Mouse (Mus musculus): ENCODE data around the gene St3gal5.

St3gal5 gene

GRCm38 (mm10) chr6:72096217-72096616, 1.2 kb upstream of the St3gal5 start:
- in situ Hi-C loops (cut with MboI; ENCODE audit: unreplicated experiment in 2 of 2), result loop anchor here in 1 of 2 experiments (25.0 kb wide), 1 partner anchor 159 kb away; no protein-coding TSS in a partner anchor

GRCm38 (mm10) chr6:72096669-72097068, 723 bp upstream of the St3gal5 start:
- in situ Hi-C loops (cut with MboI; ENCODE audit: unreplicated experiment in 2 of 2), result loop anchor here in 1 of 2 experiments (25.0 kb wide), 1 partner anchor 159 kb away; no protein-coding TSS in a partner anchor

GRCm38 (mm10) chr6:72098021-72098655, 746 bp downstream of the St3gal5 start:
- in situ Hi-C loops (cut with MboI; ENCODE audit: unreplicated experiment in 2 of 2), result loop anchor here in 1 of 2 experiments (25.0 kb wide), 1 partner anchor 161 kb away; no protein-coding TSS in a partner anchor

GRCm38 (mm10) chr6:72098691-72099090, 1.3 kb downstream of the St3gal5 start:
- in situ Hi-C loops (cut with MboI; ENCODE audit: unreplicated experiment in 2 of 2), result loop anchor here in 1 of 2 experiments (25.0 kb wide), 1 partner anchor 161 kb away; no protein-coding TSS in a partner anchor

GRCm38 (mm10) chr6:72099281-72099680, 1.9 kb downstream of the St3gal5 start:
- in situ Hi-C loops (cut with MboI; ENCODE audit: unreplicated experiment in 2 of 2), result loop anchor here in 1 of 2 experiments (25.0 kb wide), 1 partner anchor 162 kb away; no protein-coding TSS in a partner anchor

DNA sequence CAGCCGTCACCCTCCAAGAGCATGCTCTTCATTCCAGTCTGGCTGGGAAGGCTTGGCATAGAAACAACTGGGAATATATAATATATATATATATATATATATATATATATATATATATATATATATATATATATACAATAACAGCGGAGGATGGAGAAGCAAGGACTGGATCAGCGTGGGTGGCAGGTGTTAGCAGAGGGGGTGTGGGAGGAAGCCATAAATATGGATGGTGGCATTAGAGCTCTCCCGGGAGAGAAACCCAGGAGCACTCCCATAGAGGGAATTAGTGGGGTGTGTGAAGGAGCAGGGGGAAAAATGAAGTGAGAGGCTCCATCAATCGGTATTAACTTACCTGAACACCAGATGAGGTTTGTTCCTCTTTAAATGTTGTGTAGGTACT, 2.8 kb downstream of the St3gal5 start:
- in situ Hi-C loops (cut with MboI; ENCODE audit: unreplicated experiment in 2 of 2), result no loop called here

DNA sequence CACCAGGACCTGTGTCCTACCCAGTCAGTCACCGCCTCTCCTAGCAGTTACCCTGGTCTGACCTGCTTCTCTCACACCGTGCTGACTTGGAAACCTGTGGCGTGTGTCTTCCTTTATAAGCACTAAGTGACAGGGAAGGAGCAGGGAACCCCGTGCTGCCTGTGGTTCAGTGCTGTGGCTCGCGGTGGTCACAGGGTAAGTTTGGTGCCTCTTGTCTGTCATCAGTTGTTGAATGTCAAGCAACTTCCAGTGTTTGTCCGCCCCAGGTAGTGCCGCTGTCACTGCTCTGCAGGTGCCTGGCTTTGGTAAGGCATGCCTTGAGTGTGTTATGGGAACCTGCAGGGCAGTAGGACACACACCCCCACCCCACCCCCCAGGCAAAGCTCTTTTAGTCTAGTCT, 3.5 kb downstream of the St3gal5 start:
- in situ Hi-C loops (cut with MboI; ENCODE audit: unreplicated experiment in 2 of 2), result no loop called here

- in situ Hi-C loops (cut with MboI; ENCODE audit: unreplicated experiment in 2 of 2), result no loop called here
Measured at GRCm38 (mm10) chr6:72101386-72101785, 4.0 kb downstream of the St3gal5 start.

GRCm38 (mm10) chr6:72102066-72102465, 4.7 kb downstream of the St3gal5 start:
- in situ Hi-C loops (cut with MboI; ENCODE audit: unreplicated experiment in 2 of 2), result no loop called here

DNA sequence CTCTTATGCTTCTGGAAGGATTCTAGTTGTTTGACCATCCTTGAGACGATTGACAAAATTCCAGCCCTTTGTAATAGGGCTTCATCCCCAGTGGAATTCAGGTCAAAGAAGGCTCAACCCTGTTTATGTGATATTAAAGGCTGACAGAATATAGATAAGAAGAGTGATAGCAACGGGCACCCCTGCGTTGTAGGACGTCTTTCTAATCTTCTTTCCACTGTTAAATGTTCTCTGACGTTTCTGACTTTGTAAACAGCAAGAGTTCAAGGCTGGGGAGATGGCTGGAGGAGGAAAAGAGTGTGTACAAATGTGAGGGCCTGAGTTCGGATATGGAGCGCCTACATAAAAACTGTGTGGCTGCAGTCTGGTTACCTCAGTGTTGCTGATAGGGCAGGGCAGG, 7.1 kb downstream of the St3gal5 start:
- in situ Hi-C loops (cut with MboI; ENCODE audit: unreplicated experiment in 2 of 2), result no loop called here

- in situ Hi-C loops (cut with MboI; ENCODE audit: unreplicated experiment in 2 of 2), result no loop called here
Measured at GRCm38 (mm10) chr6:72108941-72109892, 11.8 kb downstream of the St3gal5 start.

GRCm38 (mm10) chr6:72110577-72110976, 13.2 kb downstream of the St3gal5 start:
- in situ Hi-C loops (cut with MboI; ENCODE audit: unreplicated experiment in 2 of 2), result no loop called here

- in situ Hi-C loops (cut with MboI; ENCODE audit: unreplicated experiment in 2 of 2), result no loop called here
Measured at GRCm38 (mm10) chr6:72112575-72112974, 15.2 kb downstream of the St3gal5 start.

DNA sequence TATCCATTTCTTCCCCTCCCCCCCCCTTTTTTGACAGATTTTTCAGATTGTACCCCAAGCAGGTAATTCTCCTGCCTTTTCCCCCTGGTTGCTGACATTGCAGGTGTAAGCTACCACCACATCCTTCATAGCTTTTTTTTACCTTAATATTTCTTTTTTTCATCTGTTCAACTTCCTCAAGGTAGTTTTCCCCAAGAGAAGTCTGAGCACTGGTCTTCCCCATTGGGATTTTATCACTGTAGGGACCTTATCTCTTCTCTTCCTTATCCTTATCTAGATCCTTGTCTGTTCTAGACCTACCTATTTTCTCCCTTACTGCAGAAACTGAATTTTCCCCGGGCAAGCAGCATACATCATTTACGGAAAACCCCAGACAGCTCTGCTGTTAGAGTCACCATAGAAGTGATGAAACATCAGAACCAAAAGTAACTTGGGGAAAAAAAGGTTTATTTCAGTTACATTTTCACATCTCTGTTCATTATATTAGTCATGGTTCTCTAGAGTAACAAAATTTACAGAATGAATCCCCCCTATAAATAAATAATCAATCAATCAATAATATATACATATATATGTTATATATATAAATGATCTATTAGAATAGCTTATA, 15.8 kb downstream of the St3gal5 start:
- in situ Hi-C loops (cut with MboI; ENCODE audit: unreplicated experiment in 2 of 2), result no loop called here

DNA sequence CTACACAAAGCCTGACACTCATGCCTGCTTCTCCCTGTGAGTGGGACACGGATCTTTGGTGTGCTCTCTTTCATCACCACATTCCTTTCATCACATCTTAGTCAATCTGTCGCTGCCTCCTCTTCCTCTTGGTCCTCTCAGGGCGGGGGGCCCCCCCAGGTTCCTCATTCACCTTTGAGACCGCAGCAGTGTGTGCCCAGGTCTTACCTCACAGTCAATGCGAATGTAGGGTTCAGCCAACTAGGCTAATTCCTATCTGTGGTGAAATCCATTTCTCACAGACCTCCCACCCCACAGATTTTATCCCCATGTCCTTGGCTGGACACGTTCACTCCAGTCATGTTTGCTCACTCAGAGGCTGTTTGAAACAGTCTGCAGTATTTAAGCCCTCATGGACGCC, 17.5 kb downstream of the St3gal5 start:
- in situ Hi-C loops (cut with MboI; ENCODE audit: unreplicated experiment in 2 of 2), result no loop called here

DNA sequence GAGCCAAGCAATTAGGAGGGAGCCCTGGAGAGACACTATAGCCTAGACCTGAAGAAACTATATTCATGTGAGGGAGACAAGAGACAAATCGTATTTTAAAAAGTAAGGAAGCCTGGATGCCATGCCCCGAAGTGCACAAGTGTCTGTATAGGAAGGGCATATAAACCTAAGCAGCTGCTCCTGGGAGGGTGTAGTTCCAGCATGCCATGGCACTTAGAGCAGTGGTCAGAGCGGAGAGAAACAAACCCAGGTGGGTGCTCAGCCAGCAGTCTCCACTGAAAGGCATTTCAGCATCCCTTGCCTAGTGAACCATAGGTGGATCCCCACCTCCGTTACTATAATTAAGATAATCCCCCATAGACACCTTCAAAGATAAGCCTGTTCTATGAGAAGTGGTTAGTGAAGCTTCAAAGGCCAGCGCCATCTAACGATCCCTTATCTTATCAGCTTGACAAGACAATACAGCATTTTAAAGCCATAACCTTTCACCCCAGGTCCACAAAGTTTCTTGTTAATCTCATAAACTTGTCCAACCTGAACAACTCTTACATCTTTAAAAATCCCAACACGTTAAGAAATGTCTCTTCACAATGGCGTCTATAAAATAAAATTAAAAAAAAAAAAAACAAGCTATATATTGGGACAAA, 20.1 kb downstream of the St3gal5 start:
- in situ Hi-C loops (cut with MboI; ENCODE audit: unreplicated experiment in 2 of 2), result no loop called here

DNA sequence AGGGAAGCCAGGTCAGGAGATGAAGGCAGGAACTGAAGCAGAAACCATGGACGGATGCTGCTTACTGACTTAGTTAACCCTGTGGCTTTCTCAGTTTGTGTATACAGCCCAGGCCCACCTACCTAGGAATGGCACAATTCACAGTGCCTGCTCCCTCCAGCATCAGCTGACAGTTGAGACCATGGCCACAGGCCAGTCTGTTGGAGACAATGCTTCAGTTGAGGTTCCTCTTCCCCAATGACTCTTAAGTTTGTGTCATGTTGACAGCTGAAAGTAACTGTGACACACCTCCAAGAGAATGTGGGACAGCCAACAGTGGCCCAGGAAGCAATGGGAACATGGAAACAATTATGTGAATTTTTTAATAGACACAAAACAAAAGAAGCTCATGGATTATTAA, 22.5 kb downstream of the St3gal5 start:
- in situ Hi-C loops (cut with MboI; ENCODE audit: unreplicated experiment in 2 of 2), result no loop called here

DNA sequence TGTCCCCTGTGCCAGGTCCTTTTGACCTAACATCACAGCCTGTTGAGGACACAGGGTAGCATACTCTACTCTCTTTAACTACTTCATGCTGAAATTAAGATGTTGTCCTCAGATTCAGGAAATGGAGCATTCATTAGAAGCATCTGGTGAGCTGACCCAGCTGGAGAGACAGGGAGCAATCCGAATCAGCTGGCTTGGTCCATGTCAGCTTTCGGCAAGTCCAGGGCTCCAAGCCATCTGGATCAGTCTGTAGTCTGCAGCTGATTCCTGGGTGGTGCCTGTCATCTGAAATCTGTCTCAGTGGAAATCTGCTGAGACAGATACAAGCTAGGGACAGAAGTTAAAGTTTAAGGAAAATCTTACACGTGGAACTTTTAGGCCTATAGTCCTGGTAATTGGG, 23.9 kb downstream of the St3gal5 start:
- in situ Hi-C loops (cut with MboI; ENCODE audit: unreplicated experiment in 2 of 2), result no loop called here

DNA sequence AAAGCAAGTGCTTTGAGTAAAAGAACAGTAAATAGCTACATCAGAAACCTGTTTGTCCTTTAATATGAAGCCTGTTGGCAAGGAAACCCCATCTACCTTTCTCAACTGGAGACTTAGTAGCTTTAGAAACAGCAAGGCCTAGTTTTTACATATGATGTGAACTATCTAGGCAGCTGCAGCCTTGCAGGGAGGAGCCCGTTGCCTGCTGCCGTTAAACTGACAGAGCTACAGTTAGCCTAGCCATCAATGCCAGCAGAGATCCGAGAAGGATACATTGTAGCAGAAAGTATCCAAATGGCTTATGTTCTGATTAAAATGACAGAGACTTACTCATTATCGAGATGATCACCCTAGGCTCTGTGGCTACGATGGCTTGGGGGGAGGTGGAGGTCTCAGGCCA, 25.1 kb downstream of the St3gal5 start:
- in situ Hi-C loops (cut with MboI; ENCODE audit: unreplicated experiment in 2 of 2), result no loop called here

GRCm38 (mm10) chr6:72124315-72125103, 27.1 kb downstream of the St3gal5 start:
- in situ Hi-C loops (cut with MboI; ENCODE audit: unreplicated experiment in 2 of 2), result no loop called here
